Mouse (Mus musculus): ENCODE results near the gene Gpc6.
"Not testable (repeated sequence)": the region's sequence is repeated elsewhere in the genome, so short reads cannot be mapped to it uniquely, and the experiment has no call there.

Gene Gpc6

GRCm38 (mm10) chr14:117383188-117383587 lies 458.1 kb downstream of the Gpc6 start:
- DNase-seq: no peak

- DNase-seq: peak in 1 of 2 experiments; percentile 2
Observed at GRCm38 (mm10) chr14:117384096-117384770, 459.1 kb downstream of the Gpc6 start.

GRCm38 (mm10) chr14:117385731-117386270 lies 460.7 kb downstream of the Gpc6 start:
- no peak for DNase-seq

- no peak for DNase-seq
Observed at GRCm38 (mm10) chr14:117390794-117391320, 465.7 kb downstream of the Gpc6 start.

GRCm38 (mm10) chr14:117391412-117391811 lies 466.3 kb downstream of the Gpc6 start:
- no peak for DNase-seq

- no peak for DNase-seq
Observed at GRCm38 (mm10) chr14:117397165-117397564, 472.1 kb downstream of the Gpc6 start.

- DNase-seq: no peak
Observed at GRCm38 (mm10) chr14:117407824-117408524, 482.9 kb downstream of the Gpc6 start.

- DNase-seq: no peak
Observed at GRCm38 (mm10) chr14:117408525-117408835, 483.4 kb downstream of the Gpc6 start.

GRCm38 (mm10) chr14:117409778-117410177 lies 484.7 kb downstream of the Gpc6 start:
- DNase-seq: no peak

GRCm38 (mm10) chr14:117410511-117410910 lies 485.4 kb downstream of the Gpc6 start:
- no peak for DNase-seq

- no peak for DNase-seq
Observed at GRCm38 (mm10) chr14:117415045-117415444, 489.9 kb downstream of the Gpc6 start.

- no peak for DNase-seq
Observed at GRCm38 (mm10) chr14:117419561-117420218, 494.6 kb downstream of the Gpc6 start.

- no peak for DNase-seq
Observed at GRCm38 (mm10) chr14:117421170-117421569, 496.1 kb downstream of the Gpc6 start.

GRCm38 (mm10) chr14:117426116-117426515 lies 501.0 kb downstream of the Gpc6 start:
- no peak for DNase-seq

GRCm38 (mm10) chr14:117427776-117428175 lies 502.7 kb downstream of the Gpc6 start:
- no peak for DNase-seq

GRCm38 (mm10) chr14:117435739-117436138 lies 510.6 kb downstream of the Gpc6 start:
- no peak for DNase-seq

GRCm38 (mm10) chr14:117446675-117447231 lies 521.6 kb downstream of the Gpc6 start:
- not testable (repeated sequence) for DNase-seq

GRCm38 (mm10) chr14:117451391-117451991 lies 526.4 kb downstream of the Gpc6 start:
- DNase-seq: no peak

- DNase-seq: no peak
Observed at GRCm38 (mm10) chr14:117452150-117452549, 527.0 kb downstream of the Gpc6 start.

GRCm38 (mm10) chr14:117473378-117473777 lies 548.3 kb downstream of the Gpc6 start:
- no peak for DNase-seq

- no peak for DNase-seq
Observed at GRCm38 (mm10) chr14:117478879-117479278, 553.8 kb downstream of the Gpc6 start.

GRCm38 (mm10) chr14:117487161-117487754 lies 562.1 kb downstream of the Gpc6 start:
- no peak for DNase-seq

All from lung, adult 18-20 months (tissue).